Mouse (Mus musculus): ENCODE data around the gene Gm28897. TPM values are rescaled to one million over a fixed set of nuclear protein-coding genes. Genes with fewer than 3 reads are reported as not detected.
"Not testable (repeated sequence)": the region's sequence is repeated elsewhere in the genome, so short reads cannot be mapped to it uniquely, and the experiment has no call there.

Gene Gm28897
- polyA plus RNA-seq (2014; fragmentation: Nextera tagmentation; extraction: Ambion mirVana) = not detected in 2 replicates

GRCm38 (mm10) chrY:80926695-80927094 is at the start of gene Gm28897:
Gene Gm28897, plus strand, starts transcription at chrY:80926995.
- H3K4me3 ChIP-seq (ENCODE audit: low read length); H3K4me1 ChIP-seq (ENCODE audit: control insufficient read depth, insufficient read depth, low read length); H3K9ac ChIP-seq (ENCODE audit: low read depth, low read length); H3K27me3 ChIP-seq (ENCODE audit: control insufficient read depth, insufficient read depth, low read length); H3K36me3 ChIP-seq (ENCODE audit: control insufficient read depth, insufficient read depth, low read length); H3K4me2 ChIP-seq (replicated peaks; ENCODE audit: low read depth, low read length); ATAC-seq (ENCODE audit: low FRiP score, low TSS enrichment); H3K27ac ChIP-seq (ENCODE audit: low read depth, low read length); H3K9me3 ChIP-seq (ENCODE audit: control insufficient read depth, low read length): not testable (repeated sequence)
- WGBS = no CpG with 5 or more reads among the region's 6 CpGs
